Mouse (Mus musculus) left cerebral cortex, adult 9 months (tissue): Measurements from ENCODE around the gene Tex19.1.
A peak's percentile ranks its signal among the peaks of the same experiment; 100 is the strongest.
"Not testable (repeated sequence)": the region's sequence is repeated elsewhere in the genome, so short reads cannot be mapped to it uniquely, and the experiment has no call there.

Source experiments
- DNase-seq, 2 experiments: peaks; one replicate each; pipeline ENCODE4 v3.0.0; 2022; ENCODE audit warnings: low spot score in 2 of 2

Tex19.1 gene

DNA sequence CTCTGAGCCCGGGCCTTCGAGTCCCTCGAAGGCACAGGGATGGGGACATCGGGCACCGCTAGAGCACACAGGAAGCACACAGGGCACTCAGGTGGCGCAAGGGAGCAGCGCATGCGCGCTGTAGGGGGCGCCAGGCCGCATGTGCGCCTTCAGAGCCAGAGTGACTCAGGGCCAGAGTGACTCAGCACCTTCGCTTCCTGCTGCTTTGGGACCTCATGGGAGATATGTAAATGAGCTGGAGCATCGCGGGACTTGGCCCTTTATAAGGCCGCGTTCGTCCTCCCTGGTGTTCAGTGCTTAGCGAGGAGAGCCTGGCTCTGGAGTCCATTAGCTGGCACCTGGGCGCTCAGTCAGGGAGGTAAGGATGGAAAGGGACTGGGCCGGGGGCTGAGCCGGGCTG is at the start of gene Tex19.1:
Gene Tex19.1, plus strand, starts transcription at position 279 of the 400 bp plus-strand sequence.
- no peak for DNase-seq

DNA sequence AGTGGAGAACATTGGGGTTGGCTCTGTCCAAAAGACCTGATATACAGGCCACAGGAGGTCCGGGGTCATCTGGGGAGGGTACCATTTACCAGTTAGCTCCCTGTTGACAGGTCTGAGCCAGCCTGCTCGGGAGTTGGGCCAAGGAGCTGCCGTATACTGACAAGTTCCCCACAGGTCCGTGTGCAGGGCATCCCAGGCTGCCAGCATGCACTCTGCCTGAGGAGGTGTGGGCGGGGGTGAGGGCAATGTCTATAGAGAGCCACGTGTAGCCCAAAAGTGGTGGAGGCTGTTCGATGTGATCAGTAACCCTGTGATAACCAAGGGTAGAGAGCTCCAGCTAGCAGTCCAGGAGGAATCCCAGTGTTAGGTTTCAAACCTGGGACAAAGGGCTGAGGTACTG is 46.2 kb upstream of the Tex19.1 start:
- DNase-seq = no peak

GRCm38 (mm10) chr11:121100692-121101091 is 45.3 kb upstream of the Tex19.1 start:
- no peak for DNase-seq

- no peak for DNase-seq
These were observed 44.7 kb upstream of the Tex19.1 start for GRCm38 (mm10) chr11:121101124-121101805.

DNA sequence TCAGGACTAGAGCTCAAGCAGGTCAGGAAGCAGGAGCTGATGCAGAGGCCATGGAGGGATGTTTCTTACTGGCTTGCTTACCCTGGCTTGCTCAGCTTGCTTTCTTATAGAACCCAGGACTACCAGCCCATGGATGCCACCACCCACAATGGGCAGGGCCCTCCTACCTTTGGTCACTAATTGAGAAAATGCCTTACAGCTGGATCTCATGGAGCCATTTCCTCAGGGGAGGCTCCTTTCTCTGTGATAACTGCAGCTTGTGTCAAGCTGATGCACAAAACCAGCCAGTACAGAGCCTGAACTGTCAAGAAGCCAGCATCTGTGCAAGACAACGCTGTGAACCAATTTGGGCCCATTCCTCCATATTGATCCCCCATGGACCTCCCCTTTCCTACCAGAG is 38.7 kb upstream of the Tex19.1 start:
- not testable (repeated sequence) for DNase-seq

GRCm38 (mm10) chr11:121108061-121108460 is 37.9 kb upstream of the Tex19.1 start:
- no peak for DNase-seq

DNA sequence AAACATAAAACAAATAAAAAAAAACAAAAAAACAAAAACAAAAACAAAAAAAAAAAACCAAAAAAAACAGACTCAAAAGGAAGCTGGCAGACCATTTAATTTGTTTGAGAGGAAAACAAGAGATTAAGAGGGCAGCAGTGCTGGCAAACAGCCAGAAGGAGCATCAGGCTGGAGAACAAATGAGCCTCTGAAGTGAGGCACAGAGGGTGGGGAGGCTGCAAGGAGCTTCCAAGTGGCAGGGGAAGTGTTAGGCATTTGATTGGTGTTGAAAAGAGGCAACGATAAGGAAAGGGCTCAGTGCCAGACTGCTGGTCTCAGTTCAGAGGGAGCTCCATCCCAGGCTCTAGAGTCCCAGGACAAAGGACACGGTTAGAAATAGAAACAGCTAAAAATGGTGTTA is 36.0 kb upstream of the Tex19.1 start:
- no peak for DNase-seq

DNA sequence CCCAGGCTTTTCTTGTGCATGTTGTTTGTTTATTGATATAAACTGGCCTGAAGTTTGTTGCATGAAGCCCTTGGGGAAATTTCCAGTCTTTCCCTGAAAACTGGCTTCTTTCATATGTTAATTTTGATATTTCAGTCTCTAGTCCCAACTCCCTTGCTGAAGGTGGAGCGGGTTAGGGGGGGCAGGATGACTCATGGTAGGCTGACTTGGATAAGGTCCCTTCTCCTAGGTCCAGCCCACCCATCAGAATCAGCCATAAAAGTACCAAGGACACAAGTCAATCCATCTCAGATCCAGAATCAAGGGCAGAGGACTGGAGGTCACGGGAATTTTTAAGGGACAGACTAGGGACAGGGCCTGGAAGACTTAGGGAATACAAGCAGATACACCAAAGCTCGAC is 34.9 kb upstream of the Tex19.1 start:
- no peak for DNase-seq

GRCm38 (mm10) chr11:121111601-121112000 is 34.3 kb upstream of the Tex19.1 start:
- no peak for DNase-seq

GRCm38 (mm10) chr11:121112091-121112775 is 33.7 kb upstream of the Tex19.1 start:
- no peak for DNase-seq

GRCm38 (mm10) chr11:121118106-121118505 is 27.8 kb upstream of the Tex19.1 start:
- DNase-seq = no peak

- DNase-seq = no peak
These were observed 27.4 kb upstream of the Tex19.1 start, which contains the start of gene Tex19.2 for GRCm38 (mm10) chr11:121118577-121118976. Gene Tex19.2, minus strand, starts transcription at chr11:121118677.

GRCm38 (mm10) chr11:121121151-121121550 is 24.8 kb upstream of the Tex19.1 start:
- no peak for DNase-seq

GRCm38 (mm10) chr11:121122024-121122670 is 23.8 kb upstream of the Tex19.1 start:
- no peak for DNase-seq

- peak in 1 of 2 experiments; percentile 12 for DNase-seq
These were observed 22.5 kb upstream of the Tex19.1 start for GRCm38 (mm10) chr11:121123438-121123837.

- DNase-seq = no peak
These were observed 20.3 kb upstream of the Tex19.1 start for GRCm38 (mm10) chr11:121125522-121126172.

- no peak for DNase-seq
These were observed 19.5 kb upstream of the Tex19.1 start for GRCm38 (mm10) chr11:121126395-121126794.

- DNase-seq = no peak
These were observed 18.5 kb upstream of the Tex19.1 start for GRCm38 (mm10) chr11:121127441-121127840.

DNA sequence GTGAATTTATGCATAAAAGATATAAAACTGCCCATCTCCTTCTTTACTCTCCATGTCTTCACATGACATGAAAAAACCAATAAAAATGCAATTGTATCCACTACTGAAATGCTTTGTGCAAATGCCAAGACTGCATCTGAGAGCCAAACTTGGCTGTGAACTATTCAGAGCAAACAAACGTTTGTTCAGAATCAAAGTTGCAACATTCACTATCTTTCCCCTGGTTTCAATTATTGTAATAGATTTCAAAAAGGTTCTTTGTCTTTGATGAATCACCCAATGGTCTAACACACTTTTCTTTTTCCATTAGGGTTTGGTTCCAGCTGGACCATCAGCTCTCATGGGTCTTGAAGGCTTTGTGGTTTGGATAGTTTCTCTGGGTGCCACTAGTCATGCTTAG is 16.3 kb upstream of the Tex19.1 start:
- DNase-seq = no peak

- no peak for DNase-seq
These were observed 11.3 kb upstream of the Tex19.1 start for GRCm38 (mm10) chr11:121134600-121134999.

DNA sequence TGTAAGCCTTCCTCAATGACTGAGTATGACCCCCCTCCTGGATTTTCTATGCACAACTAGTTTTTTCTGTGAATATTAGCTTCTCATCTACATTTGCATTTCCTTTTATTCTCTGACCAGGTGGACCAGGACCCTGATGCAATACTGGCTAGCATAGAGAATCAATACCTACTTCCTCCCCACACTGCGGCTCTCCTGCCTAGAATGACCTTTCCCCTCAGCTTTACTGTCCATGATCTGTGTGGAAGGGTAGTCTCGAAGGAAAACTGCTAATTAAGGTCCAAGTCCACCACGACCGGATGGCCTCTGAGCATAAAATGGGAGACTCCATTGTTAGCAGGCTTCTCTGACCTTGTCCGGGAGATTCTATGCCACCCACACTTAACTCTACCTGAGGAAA is 8.3 kb upstream of the Tex19.1 start:
- no peak for DNase-seq

- DNase-seq = no peak
These were observed 7.2 kb upstream of the Tex19.1 start for GRCm38 (mm10) chr11:121138732-121139131.
